Mouse (Mus musculus) ovary, postnatal 14 days (tissue): Measurements from ENCODE around the gene Sept9.

ENCODE experiments used
- DNase-seq: peaks from one replicate; pipeline ENCODE4 v3.0.0; 2022; ENCODE audit warnings: low spot score

Sept9 gene

GRCm38 (mm10) chr11:117292446-117292845, 93.0 kb downstream of the Sept9 start:
- DNase-seq: no peak

DNA sequence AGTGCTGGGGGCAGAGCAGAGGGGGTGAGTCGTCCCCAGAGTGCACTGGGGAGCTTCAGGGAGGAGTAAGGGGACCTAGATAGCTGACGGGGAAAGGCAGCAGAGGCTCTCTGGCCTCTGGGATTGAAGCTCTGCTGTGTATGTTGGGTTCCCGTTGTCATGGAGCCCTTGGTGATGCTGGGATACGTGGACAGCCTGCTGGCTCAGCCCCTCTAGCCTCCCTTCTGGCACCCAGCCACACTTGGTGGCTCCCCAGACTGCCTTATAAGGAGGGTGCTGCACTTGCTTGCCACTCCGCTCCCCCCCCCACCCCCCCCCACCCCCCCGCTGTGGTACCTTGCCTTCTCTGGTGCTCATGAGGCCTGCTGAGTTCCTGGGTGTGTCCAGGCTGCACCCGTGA, 95.8 kb downstream of the Sept9 start:
- DNase-seq: no peak

DNA sequence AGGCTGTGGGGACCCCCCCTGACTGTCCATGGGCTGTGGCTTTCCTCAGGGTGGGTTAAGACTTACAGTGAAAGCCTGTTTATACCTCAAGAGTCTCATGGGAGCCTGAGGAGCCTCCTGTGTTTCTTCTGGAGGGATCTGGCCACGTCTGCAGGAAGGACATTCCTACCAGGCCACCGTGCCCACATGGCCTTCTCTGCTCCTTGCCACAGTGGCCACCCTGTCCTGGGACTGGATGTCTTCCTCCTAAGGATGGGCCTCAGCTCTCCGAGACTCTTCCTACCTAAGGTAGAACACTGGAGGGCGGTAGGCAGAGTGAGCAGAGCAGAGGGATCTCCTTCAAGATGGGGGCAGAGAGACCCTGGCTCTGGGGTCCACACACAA, 96.6 kb downstream of the Sept9 start:
- no peak for DNase-seq

- DNase-seq: no peak
Observed at GRCm38 (mm10) chr11:117296500-117297189, 97.2 kb downstream of the Sept9 start.

DNA sequence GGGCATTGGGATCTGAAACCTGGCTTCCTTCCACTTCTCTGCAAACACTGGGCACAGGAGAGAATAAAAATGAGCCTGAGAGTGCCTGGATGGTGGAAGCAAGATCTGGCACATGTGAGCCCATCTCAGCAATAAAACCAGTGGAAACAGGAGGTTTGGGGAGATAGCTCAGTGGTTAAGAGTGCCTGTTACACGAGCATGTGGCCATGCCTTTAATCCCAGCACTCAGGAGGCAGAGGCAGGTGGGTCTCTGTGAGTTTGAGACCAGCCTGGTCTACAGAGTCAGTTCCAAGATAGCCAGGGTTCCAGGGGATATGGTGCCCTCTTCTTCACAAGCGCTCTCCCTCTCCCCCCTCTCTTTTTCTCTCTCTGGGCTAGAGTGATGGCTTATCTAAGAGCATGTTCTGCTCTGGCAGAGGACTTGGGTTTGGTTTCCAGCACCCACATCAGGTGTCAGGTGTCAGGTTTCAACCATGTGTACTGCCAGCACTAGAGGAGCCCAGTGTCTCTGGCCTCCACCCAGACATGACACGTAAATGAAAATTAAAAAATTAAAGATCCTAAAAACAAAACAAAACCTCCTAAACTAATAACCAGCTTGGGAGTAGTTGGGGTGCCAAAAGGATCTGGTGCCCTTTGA, 97.8 kb downstream of the Sept9 start:
- DNase-seq: no peak

- no peak for DNase-seq
Observed at GRCm38 (mm10) chr11:117299741-117300140, 100.3 kb downstream of the Sept9 start.

GRCm38 (mm10) chr11:117300809-117301208, 101.3 kb downstream of the Sept9 start:
- no peak for DNase-seq

GRCm38 (mm10) chr11:117301716-117302115, 102.3 kb downstream of the Sept9 start:
- DNase-seq: no peak

DNA sequence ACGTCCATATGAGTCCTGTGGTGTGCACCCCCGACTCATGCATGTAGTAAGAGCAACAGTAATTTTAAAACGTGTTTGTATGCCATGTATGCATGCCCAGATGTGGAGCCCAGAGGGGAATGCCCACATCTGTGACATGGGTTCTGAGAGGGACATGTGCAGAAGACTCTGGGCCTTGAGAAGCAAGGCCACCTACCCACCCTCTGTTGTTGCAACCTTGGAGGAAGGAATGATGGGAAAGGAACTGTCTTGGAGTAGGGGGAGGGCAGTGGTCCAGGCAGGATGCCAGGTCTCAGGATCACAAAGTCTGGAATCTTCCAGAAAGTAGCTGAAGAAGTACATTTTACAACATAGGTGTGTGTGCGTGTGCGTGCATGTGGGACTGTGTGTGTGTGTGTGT, 102.9 kb downstream of the Sept9 start:
- DNase-seq: no peak

- no peak for DNase-seq
Observed at GRCm38 (mm10) chr11:117305509-117306188, 106.2 kb downstream of the Sept9 start.

DNA sequence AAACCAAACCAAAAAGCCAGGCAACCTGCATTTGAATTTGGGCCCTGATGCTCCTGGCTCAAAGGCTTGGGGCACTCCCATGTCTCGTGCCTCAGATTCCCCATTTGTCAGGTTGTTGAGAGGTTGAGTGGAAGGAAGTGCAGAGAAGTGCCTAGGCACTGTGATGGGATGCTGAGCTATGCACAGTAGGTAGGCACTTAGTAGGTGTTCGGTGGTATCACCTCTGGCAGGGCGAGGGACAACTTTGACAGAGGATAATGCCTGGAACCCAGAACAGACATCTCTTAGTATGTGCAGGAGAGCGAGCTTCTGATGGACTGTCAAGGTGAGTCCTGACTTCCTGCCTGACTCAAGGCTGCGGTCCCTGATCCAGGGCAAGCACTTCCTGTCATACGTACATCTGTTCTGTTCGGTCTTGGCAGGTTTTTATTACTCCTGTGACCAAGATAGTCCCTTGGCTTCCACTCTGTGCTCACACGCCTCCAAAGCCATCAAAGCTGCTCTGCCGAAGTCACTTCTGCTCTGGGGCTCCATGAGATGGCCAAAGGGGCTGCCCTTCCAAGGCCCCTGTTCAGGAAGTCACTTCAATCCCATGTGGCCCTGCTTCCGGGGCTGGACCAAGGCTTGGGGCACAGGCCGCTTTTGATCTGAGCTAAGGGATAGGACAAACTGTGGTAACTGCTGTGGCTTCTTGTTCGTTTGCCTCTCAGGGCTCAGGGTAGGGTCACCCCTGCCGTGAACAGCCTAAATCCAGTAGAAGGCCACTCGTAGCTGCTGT, 107.0 kb downstream of the Sept9 start:
- no peak for DNase-seq

DNA sequence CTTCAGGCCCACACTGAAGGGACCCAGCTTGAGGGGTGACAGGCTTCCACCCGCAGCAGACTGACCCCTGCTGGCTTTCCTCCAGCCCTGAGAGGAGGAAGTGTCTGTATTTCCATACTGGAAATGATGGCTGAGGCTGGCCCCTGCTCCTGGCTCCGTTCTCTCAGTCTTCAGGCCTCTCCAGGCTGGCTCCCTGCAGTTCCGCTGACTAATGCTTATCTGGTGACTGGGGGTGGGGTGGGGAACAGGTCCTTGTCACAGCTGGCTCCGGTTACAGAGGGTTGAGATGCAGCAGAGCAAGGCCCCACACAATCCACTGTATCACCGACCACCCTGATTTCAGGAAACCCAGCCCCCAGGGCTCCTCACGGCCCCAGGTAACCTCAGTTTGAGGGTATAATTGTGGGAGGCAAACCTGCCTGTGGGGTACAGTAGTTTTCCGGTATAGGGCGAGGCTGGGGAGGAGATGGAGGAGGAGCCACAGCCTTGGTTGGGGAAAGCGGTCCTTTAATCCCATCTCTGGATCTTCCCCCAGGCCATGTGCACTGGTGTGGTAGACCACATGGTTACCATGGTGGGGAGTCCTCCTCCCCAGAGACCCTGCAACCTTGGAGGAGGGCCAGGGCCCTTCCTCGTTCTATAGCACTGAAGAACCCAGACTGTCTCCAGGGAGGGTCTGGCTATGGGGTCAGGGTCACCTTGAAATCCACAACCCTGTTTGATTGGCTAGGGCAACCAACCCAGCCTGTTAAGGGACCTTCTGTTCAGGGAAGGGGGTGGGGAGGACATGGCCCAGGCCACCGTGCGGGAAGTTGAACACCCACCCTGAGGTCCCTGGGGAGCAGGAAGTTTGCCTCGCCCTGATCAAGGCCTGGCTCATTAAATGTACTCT, 108.7 kb downstream of the Sept9 start:
- no peak for DNase-seq

DNA sequence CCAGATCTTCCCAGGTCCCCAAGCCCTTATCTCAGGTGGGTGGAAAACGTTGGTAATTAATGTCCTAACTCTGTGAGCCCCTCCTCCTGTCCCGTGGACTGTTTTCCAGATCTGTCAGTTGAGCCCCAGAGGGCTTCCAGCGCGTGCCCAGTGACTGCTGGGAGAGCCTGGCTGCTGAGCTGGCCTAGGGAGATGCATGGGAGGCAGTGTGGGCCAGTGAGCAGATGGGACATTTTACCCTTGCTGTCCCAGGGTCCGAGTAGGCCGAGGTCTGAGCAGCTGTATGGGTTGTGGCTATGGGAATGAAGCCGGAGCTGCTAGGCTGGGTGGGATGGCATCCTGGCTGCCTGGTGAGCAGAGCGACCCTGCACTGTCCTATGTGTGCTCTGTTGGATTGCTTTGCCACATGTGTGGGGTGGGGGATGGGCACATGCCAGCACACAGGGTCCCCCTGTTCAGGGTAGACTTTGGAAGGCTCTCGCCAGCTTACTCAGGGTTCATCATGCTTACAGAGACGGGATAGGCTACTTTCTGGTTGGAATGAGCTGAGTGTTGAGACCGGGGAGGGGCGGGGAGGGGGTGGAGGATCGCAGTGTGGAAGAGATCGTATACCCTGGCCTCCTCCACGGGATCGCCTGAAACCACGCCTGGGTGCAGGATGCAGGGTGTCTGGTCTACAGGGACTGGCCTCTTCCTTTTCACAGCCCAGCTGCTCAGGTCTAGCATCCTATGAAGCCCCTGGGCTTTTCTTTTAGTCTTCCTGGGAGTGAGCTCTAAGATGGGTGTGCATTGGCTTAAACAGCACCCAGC, 109.9 kb downstream of the Sept9 start:
- no peak for DNase-seq

DNA sequence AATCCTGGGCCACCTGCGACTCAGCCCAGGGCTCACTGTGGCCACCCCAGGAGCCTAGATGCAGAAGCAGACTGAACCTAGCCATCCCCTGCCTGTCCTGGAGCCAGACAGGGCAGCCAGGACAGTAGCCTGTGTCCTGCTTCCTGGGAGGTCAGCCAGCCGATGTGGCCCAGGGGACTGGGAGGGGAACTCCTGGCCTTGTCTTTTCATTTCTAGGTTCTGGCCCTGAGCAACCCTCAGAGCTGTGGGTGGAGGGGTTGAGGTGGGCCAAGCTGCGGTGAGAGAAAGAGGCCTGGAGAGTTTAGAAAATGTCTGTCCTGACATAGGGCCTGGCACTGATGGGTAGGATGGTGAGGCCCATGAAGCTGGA, 110.4 kb downstream of the Sept9 start:
- DNase-seq: no peak

DNA sequence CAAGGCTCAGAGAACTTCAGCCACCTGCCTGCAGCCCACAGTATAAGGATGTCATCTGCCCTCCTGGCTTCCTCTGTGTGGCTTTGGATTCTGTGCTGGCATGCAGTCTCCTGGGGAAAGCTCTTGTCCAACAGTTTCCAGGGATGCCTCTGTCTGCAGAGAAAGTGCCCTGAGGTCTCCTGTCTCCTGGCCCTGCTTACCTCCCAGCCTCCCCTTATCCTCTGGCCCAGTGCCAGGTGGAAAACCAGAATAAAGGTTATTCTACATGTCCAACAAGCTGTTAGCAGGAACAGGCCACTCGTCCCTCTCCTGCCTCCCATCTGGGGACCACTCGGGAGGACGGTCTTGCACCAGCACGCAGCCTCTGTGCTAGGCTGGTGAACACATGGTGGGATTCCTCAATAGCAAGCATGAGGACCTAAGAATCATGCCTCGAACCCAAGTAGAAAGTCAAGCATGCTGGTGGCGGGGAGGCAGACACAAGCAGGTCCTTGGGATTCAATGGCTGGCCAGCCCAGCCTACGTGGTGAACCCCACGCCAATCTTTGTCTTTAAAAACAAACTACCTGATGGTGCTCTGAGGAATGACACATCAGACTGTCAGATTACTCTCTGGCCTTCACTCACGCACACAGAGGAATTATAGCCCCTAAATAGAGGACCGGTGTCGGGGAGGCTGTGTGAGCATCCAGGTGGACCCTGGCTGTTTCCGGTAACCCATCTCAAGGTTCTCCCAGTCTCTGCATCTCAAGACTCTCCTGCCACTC, 111.1 kb downstream of the Sept9 start:
- no peak for DNase-seq

GRCm38 (mm10) chr11:117311127-117311800, 111.8 kb downstream of the Sept9 start:
- DNase-seq: no peak

- DNase-seq: no peak
Observed at GRCm38 (mm10) chr11:117312028-117312901, 112.8 kb downstream of the Sept9 start.

GRCm38 (mm10) chr11:117312936-117313335, 113.5 kb downstream of the Sept9 start:
- no peak for DNase-seq
